Mouse (Mus musculus) olfactory bulb, adult 2 months (tissue): Measurements from ENCODE around the gene Hs3st4.

Experiments used
- CTCF ChIP-seq: fragments of 200-500 bp; IDR thresholded peaks from 2 replicates; pipeline ENCODE4 v1.5.1; 2012; ENCODE audit warnings: low read depth, mild to moderate bottlenecking, low read length, moderate library complexity; ENCODE audit not compliant: insufficient read depth
- POLR2A ChIP-seq: fragments of 200-500 bp; IDR thresholded peaks from 2 replicates; pipeline ENCODE4 v1.6.1; 2012; ENCODE audit warnings: mild to moderate bottlenecking, low read depth, low read length, moderate library complexity; ENCODE audit not compliant: insufficient read depth

- TF ChIP-seq CTCF (no peak), POLR2A (no peak)
Observed at GRCm38 (mm10) chr7:124048971-124049370, 66.3 kb downstream of the Hs3st4 start.
